Mouse (Mus musculus) urinary bladder, postnatal 14 days (tissue): Measurements from ENCODE around the gene Rdx.

Source experiments
- DNase-seq: peaks from one replicate; pipeline ENCODE4 v3.0.0; 2021; ENCODE audit warnings: low spot score

Rdx gene

DNA sequence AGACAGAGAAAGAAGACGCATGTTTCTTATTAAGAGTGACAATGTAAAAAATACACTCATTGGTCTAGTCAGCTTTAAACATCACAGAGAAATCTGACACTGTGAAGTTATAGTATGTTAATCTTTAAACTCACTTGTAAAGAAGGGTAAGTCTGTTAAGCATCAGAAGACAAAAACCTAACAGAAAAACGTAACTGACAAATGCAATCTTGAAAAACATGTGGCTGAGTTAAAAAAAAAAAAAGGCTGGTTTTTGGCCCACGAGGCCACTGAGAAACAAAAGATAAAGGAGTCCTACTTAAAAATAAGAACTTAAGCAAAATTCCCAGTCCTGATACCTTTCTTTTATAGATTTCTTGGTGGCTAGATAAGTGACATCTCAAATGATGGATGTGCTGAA is 63.8 kb downstream of the Rdx start:
- no peak for DNase-seq

DNA sequence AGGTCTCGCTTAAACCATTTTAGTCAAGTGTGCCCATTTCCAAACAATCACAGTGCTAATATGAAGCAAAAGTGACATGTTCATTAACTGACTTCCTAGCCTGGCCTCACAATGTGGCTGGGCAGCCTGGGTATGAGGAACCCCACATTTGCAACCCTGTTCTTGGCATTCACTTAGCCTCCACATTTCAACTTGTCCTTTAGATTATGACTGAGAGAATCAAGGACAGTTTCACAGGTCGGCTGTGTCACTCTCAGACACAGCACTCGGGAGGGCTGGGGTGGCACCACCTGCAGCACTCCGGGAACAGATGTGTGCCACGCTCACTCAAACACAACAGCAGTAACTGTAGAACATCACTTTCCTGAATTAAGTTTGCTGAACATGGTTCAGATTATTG is 66.1 kb downstream of the Rdx start:
- no peak for DNase-seq

DNA sequence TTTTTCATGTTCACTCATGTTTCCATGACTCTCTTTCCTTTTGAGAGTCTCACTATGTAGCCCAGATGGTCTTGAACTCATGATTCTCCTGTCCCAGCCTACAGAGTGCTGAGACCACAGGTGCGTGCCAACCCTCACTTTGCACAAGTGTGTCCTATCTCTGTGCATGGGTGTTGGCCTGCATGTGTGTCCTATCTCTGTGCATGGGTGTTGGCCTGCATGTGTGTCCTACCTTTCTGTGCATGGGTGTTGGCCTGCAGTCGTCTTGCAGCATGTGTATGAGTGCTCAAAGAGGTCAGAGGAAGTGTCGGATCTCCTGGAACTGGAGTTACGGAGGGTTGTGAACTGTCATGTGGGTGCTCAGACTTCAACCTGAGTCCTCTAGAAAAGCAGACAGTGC is 72.2 kb downstream of the Rdx start:
- DNase-seq, result no peak

DNA sequence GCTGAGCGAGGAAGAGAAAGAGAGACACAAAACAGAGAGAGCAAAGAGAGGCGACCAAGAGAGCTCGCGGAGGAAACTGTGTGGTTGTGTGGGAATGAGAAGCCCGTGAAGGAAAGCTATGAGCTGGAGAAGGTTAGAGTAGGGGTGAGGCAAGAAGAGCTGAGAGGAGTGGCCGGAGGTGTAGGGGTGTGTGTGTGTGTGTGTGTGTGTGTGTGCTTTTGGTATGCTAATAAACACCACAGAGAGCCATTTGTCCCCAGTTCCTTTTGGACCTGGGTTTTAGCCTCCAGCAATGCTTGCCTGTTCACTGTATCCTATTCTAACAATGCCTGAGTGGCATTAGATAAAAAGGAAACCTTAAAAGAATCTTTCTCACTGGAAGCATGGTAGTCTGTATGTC is 78.3 kb downstream of the Rdx start:
- no peak for DNase-seq

DNA sequence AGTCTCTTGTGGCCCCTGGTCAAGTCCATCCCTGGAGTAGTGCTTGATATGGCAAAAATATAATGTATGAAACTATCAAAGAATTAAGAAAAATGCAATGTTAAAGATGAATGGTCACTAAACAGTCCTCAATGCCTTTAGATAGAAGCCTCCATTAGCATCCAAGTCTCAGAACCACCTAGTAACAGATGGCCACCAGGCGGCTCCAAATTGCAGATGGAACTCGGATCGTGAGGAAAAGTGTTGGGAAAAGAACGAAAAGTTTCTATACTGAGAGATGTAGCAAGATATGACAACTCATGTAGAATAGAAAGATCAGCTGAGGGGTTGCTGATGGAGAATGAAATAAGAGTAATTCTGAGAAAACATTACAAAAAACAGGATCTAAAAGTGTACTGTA is 83.4 kb downstream of the Rdx start:
- DNase-seq, result peak; percentile 11

DNA sequence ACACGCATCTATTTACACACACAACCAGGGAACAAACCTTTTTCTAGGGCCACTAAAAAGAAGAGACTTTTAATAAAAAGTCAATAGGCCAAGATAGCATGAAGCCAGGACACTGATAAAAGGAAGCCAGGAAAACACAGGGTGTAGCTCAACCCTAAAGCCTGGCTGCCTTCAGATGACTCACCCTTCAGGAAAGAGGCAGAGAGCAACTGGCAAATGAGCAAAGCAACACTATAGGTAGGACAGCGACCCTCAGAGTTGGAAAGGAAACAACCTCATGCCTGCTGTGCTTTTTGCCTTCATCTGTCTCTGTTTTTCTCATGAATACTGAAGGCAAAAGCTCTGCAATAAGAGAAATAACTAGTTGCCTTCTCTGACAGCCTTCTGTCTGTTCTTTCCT is 85.8 kb downstream of the Rdx start:
- DNase-seq, result no peak
